ENCODE assay signal across 15 mouse cellular contexts in genomic region chr3:80256383-80256782, GRCm38 (mm10).
"Had no signal": no experiment of that assay in that cellular context is flagged by ENCODE, and none has a peak within 500 bp of the region (broad histone marks: within the 10 kb centered on the region; RNA-seq: fewer than 3 reads in every experiment).

No protein-coding gene starts in this region.

- H3K27ac ChIP-seq: kidney, postnatal 0 days; liver, embryonic 13.5 days; macrophage; midbrain, embryonic 12.5 days; midbrain, embryonic 15.5 days; neural tube, embryonic 12.5 days; neural tube, embryonic 15.5 days; stomach, embryonic 15.5 days had no signal

- ATAC-seq: midbrain, embryonic 15.5 days had no signal

- DNase-seq: kidney, postnatal 25 days; liver, embryonic 13.5 days; lung, adult 2 months; lung, postnatal 14 days; retina, postnatal 1 day; right cerebral cortex, postnatal 25 days; spleen, adult 18-20 months; thymus, postnatal 25 days had no signal

- H3K27me3 ChIP-seq: liver, embryonic 13.5 days; midbrain, embryonic 12.5 days; midbrain, embryonic 15.5 days; neural tube, embryonic 12.5 days; neural tube, embryonic 15.5 days; stomach, embryonic 15.5 days had no signal

- H3K4me1 ChIP-seq: liver, embryonic 13.5 days; midbrain, embryonic 12.5 days; midbrain, embryonic 15.5 days; neural tube, embryonic 12.5 days; neural tube, embryonic 15.5 days; stomach, embryonic 15.5 days had no signal

- H3K4me3 ChIP-seq: liver, embryonic 13.5 days; midbrain, embryonic 12.5 days; midbrain, embryonic 15.5 days; neural tube, embryonic 12.5 days; neural tube, embryonic 15.5 days; stomach, embryonic 15.5 days had no signal

- H3K9ac ChIP-seq: liver, embryonic 13.5 days; midbrain, embryonic 12.5 days; midbrain, embryonic 15.5 days; neural tube, embryonic 12.5 days; neural tube, embryonic 15.5 days; stomach, embryonic 15.5 days had no signal

- H3K4me2 ChIP-seq: liver, embryonic 13.5 days; midbrain, embryonic 12.5 days; midbrain, embryonic 15.5 days; neural tube, embryonic 12.5 days; neural tube, embryonic 15.5 days; stomach, embryonic 15.5 days had no signal

- H3K9me3 ChIP-seq: liver, embryonic 13.5 days; midbrain, embryonic 12.5 days; midbrain, embryonic 15.5 days; neural tube, embryonic 12.5 days; neural tube, embryonic 15.5 days; stomach, embryonic 15.5 days had no signal

- H3K36me3 ChIP-seq: liver, embryonic 13.5 days; midbrain, embryonic 12.5 days; midbrain, embryonic 15.5 days; neural tube, embryonic 12.5 days; neural tube, embryonic 15.5 days; stomach, embryonic 15.5 days had no signal
